Mouse (Mus musculus): ENCODE results near the gene Fmo3.

The Fmo3 gene

DNA sequence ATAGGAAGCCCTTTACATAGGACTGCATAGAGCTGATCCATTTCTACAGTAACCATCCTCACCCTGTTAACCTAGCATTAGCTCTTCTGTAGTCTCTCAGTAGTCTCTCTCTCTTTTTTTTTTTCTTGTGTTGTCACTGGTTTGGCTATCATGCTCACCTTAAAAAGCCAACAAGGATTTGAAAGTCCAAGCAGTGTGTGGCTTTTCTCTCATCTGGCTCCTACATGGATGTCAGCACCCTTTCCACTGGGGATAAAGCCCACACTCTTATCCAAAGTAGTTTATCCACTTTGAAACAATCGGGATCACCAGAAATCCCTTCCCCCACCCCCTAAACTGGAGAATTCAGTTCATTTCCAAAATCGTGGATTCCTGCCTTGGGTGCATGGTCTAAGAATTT, 53.7 kb downstream of the Fmo3 start:
- DNase-seq = no peak

DNA sequence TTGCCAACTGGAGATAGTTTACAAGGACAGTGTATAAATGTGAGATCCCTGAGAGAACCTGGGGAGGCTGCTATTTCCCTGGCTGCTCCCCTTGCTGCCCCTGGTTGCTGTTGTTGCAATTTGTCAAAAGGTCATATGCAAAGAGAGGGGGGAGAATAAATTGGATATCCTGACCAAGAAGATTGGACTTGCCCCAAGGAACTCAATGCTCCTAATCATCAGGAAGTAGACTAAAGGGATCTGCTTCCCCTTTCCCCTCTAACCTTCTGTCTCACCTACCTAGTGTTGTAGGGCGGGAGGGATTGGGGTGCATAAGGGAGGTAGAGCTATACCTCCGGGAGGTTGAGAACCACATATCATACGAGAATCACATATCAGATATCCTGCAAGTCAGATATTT, 55.2 kb downstream of the Fmo3 start:
- no peak for DNase-seq

DNA sequence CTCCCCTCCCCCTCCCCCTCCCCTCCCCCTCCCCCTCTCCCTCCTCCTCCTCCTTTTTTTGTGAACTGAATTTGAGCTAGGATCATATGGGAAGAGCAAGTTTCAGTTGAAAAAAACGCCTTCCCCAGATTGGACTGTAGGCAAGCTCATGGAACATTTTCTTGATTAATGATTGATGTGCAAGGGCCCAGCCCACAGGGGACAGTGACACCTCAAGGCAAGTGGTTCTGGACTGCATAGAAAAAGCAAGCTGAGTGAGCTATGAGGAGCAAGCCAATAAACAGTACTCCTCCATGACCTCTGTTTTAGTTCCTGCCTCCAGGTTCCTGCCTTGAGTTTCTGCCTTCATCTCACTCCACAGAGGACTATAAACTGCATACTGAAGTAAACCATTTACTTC, 59.2 kb downstream of the Fmo3 start:
- DNase-seq = no peak

DNA sequence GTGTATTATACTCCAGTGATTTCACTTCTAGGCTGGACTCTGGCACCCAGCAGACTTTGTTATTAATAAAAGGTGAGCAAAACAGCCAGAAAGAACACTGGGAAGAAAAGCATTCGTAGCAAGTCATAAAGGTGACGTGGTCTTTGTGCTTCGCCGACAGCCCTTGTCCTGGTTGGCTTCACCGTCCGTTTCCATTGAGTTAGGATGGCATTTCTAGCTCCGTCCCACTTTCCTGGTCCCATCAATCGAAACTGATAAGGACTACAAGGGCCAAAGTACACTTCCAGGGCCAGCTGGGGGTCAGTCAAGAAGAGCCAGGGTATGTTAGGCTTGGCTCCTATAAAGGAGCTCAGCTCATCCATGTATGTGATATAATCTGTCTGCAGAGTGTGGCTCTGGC, 67.7 kb downstream of the Fmo3 start:
- no peak for DNase-seq

DNA sequence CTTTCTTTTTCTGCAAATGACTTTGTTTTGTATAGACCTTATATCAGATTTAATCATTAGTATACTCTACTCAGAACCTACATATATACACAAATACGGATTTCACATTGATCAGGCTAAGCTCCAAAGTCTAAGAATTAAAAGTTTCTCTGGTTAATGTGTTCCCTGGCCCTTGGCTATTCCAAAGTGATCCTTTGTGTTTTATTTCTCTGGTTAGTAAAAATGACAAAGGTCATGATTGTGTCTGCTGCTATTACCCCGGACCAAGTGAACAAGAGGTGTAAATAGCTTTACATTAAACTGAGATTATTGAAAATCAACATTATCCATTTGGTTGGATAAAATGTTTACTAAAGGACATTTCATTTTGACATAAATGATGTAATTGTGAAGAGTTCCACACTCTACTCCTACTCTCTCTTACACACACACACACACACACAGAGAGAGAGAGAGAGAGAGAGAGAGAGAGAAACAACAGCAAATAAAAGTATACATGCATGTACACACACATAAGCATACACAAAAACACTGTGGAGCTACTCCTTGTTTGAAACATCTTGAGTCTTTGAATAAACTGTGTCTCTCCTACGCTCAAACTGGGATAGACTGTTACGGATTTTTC, 69.3 kb downstream of the Fmo3 start:
- DNase-seq = no peak

DNA sequence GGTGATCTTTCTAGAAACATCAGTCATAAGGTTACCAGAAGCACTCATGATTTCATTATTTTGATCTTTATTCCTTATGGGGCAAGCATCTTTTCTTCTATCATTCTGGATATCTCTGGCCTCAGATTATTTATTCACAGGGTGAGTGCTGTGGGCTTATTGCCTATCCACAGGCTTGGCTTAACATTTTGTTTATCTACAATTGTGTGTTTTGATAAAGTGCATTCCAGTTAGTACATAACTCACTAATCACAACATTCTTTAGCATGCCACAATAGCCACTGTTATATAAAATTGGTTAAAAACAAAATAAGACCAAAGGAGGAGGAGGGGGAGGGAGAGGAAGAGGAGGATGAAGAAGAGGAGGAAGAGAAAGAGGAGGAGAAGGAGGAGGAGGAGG, 72.2 kb downstream of the Fmo3 start:
- DNase-seq = no peak
